Mouse (Mus musculus) lung, adult 2 months (tissue): ENCODE results near the gene Tmprss6. TPM values are rescaled to one million over a fixed set of nuclear protein-coding genes. Genes with fewer than 3 reads are reported as not detected.

Experiments
- DNase-seq: peaks from one replicate; pipeline ENCODE4 v3.0.0; 2022
- H3K4me1 ChIP-seq: fragments of 200-500 bp; 2 replicates; pipeline ENCODE4 v1.6.1; 2011; ENCODE audit warnings: low read length; ENCODE audit not compliant: control insufficient read depth, insufficient read depth
- H3K4me3 ChIP-seq: fragments of 200-500 bp; replicated peaks from 2 replicates; pipeline ENCODE3; 2011; ENCODE audit warnings: low read depth, mild to moderate bottlenecking, control low read depth, low read length; ENCODE audit errors: extremely low read depth
- CTCF ChIP-seq: fragments of 200-500 bp; IDR thresholded peaks from 2 replicates; pipeline ENCODE4 v1.5.1; 2011; ENCODE audit warnings: mild to moderate bottlenecking, low read length, control low read depth; ENCODE audit not compliant: insufficient read depth
- POLR2A ChIP-seq: fragments of 200-500 bp; IDR thresholded peaks from 2 replicates; pipeline ENCODE4 v1.6.1; 2011; ENCODE audit warnings: low read depth, mild to moderate bottlenecking, control low read depth, low read length, borderline replicate concordance; ENCODE audit errors: extremely low read depth
- WGBS: fragments of 180-500 bp; shearing (Covaris S2); methylation state at CpG from one replicate; pipeline ENCODE4 v1.1.7; 2018; 5-methylcytosine and 5-hydroxymethylcytosine counted together
- polyA plus RNA-seq: library from polyadenylated mRNA; depleted of rRNA; stranded (reverse); fragments of >200 nt; gene quantifications from 2 replicates; pipeline ENCODE4 v1.2.3, GENCODE M21; 2012; rRNA removed

Gene Tmprss6
- polyA plus RNA-seq, 1 experiment: 1.2 TPM

GRCm38 (mm10) chr15:78390855-78391254 is 77.6 kb downstream of the Tmprss6 start:
- DNase-seq: no peak
- no peak for TF ChIP-seq POLR2A
- TF ChIP-seq CTCF: no peak
- WGBS: 69% methylated on average over 3 of the region's 3 CpGs
- H3K4me1 ChIP-seq: no peaks in the 10 kb centered on the region
- no peak overlapping the region for H3K4me3 ChIP-seq

Other genes with a start within 250 kb of the Tmprss6 start
- gene Ncf4, start 223.8 kb downstream of the Tmprss6 start, polyA plus RNA-seq: 18.9 and 23.0 TPM in 2 replicates
- 8.4 and 9.5 TPM in 2 replicates for gene Csf2rb2, start 162.9 kb downstream of the Tmprss6 start, polyA plus RNA-seq
- 27.2 and 27.4 TPM in 2 replicates for gene Csf2rb, start 142.9 kb downstream of the Tmprss6 start, polyA plus RNA-seq
- not detected in 2 replicates for gene Tex33, start 72.7 kb downstream of the Tmprss6 start, polyA plus RNA-seq
- 122 and 136 TPM in 2 replicates for gene Tst, start 62.7 kb downstream of the Tmprss6 start, polyA plus RNA-seq
- 136 and 145 TPM in 2 replicates for gene Mpst, start 62.2 kb downstream of the Tmprss6 start, polyA plus RNA-seq
- gene Kctd17, start 40.1 kb downstream of the Tmprss6 start, polyA plus RNA-seq: 114 and 128 TPM in 2 replicates
- 11.0 and 12.8 TPM in 2 replicates for gene Il2rb, start 26.6 kb upstream of the Tmprss6 start, polyA plus RNA-seq
- 22.9 and 23.0 TPM in 2 replicates for gene C1qtnf6, start 62.8 kb upstream of the Tmprss6 start, polyA plus RNA-seq
- gene Sstr3, start 76.1 kb upstream of the Tmprss6 start, polyA plus RNA-seq: 0.02 and 0.03 TPM in 2 replicates
- 145 and 187 TPM in 2 replicates for gene Rac2, start 104.1 kb upstream of the Tmprss6 start, polyA plus RNA-seq
- 42.8 and 45.5 TPM in 2 replicates for gene Cyth4, start 128.4 kb upstream of the Tmprss6 start, polyA plus RNA-seq